Mouse (Mus musculus): Measurements from ENCODE around the gene March6. TPM values are rescaled to one million over a fixed set of nuclear protein-coding genes. Genes with fewer than 3 reads are reported as not detected.

Gene March6
- 86.5 and 96.9 TPM in 2 replicates for polyA plus RNA-seq (2015; fragmentation: Nextera tagmentation; extraction: Ambion mirVana)

- WGBS, result under 1% methylated on average over 100 of the region's 132 CpGs
- no peaks in the 10 kb centered on the region for H3K9me3 ChIP-seq
Measured at GRCm38 (mm10) chr15:31530659-31531445, at the start of gene March6. Gene March6, minus strand, starts transcription at chr15:31531053.

GRCm38 (mm10) chr15:31576076-31576475 is 45.2 kb upstream of the March6 start:
- H3K27me3 ChIP-seq (replicated peaks), result no peaks in the 10 kb centered on the region
- H3K4me2 ChIP-seq, result no peak overlapping the region
- no peak overlapping the region for H3K4me3 ChIP-seq
- no peak overlapping the region for H3K9ac ChIP-seq
- no peaks in the 10 kb centered on the region for H3K36me3 ChIP-seq (replicated peaks)
- H3K9me3 ChIP-seq, result no peaks in the 10 kb centered on the region
- no peaks in the 10 kb centered on the region for H3K4me1 ChIP-seq
- WGBS, result 82% methylated on average over 5 of the region's 5 CpGs
- ATAC-seq (replicated peaks), result no peak
- H3K27ac ChIP-seq, result no peak overlapping the region

More at GRCm38 (mm10) chr15:31530659-31531445, at the start of gene March6:
- no peaks in the 10 kb centered on the region for H3K36me3 ChIP-seq (replicated peaks)
- peak; percentile 95 for ATAC-seq (replicated peaks)
- H3K9ac ChIP-seq, result peak within 1 kb of the TSS; percentile 83
- H3K4me2 ChIP-seq, result peak within 1 kb of the TSS; percentile 80
- H3K27me3 ChIP-seq (replicated peaks), result no peaks in the 10 kb centered on the region
- peak within 1 kb of the TSS; percentile 99 for H3K4me3 ChIP-seq
- peaks cover 29% of the 10 kb centered on the region for H3K4me1 ChIP-seq
- peak within 1 kb of the TSS; percentile 98 for H3K27ac ChIP-seq

GRCm38 (mm10) chr15:31573692-31574091 is 42.8 kb upstream of the March6 start:
- no peak for ATAC-seq (replicated peaks)

GRCm38 (mm10) chr15:31573287-31573686 is 42.4 kb upstream of the March6 start:
- H3K27ac ChIP-seq, result no peak overlapping the region
- no peak overlapping the region for H3K4me2 ChIP-seq
- H3K4me3 ChIP-seq, result no peak overlapping the region
- no peaks in the 10 kb centered on the region for H3K9me3 ChIP-seq
- no peaks in the 10 kb centered on the region for H3K36me3 ChIP-seq (replicated peaks)
- H3K9ac ChIP-seq, result no peak overlapping the region
- no peaks in the 10 kb centered on the region for H3K4me1 ChIP-seq
- ATAC-seq (replicated peaks), result no peak
- WGBS, result 90% methylated on average over 4 of the region's 4 CpGs
- no peaks in the 10 kb centered on the region for H3K27me3 ChIP-seq (replicated peaks)

More at GRCm38 (mm10) chr15:31573692-31574091, 42.8 kb upstream of the March6 start:
- Histone ChIP-seq H3K9me3 (no peaks in the 10 kb centered on the region), H3K27me3 (replicated peaks) (no peaks in the 10 kb centered on the region), H3K27ac (no peak overlapping the region), H3K9ac (no peak overlapping the region), H3K36me3 (replicated peaks) (no peaks in the 10 kb centered on the region), H3K4me3 (no peak overlapping the region), H3K4me1 (no peaks in the 10 kb centered on the region), H3K4me2 (no peak overlapping the region)

GRCm38 (mm10) chr15:31571906-31572722 is 41.3 kb upstream of the March6 start:
- no peak for ATAC-seq (replicated peaks)
- Histone ChIP-seq H3K4me2 (no peak overlapping the region), H3K4me1 (no peaks in the 10 kb centered on the region), H3K9ac (no peak overlapping the region), H3K27me3 (replicated peaks) (no peaks in the 10 kb centered on the region), H3K9me3 (no peaks in the 10 kb centered on the region), H3K27ac (no peak overlapping the region), H3K36me3 (replicated peaks) (no peaks in the 10 kb centered on the region), H3K4me3 (no peak overlapping the region)
- 84% methylated on average over 16 of the region's 16 CpGs for WGBS

GRCm38 (mm10) chr15:31570959-31571358 is 40.1 kb upstream of the March6 start:
- H3K9me3 ChIP-seq, result no peaks in the 10 kb centered on the region

GRCm38 (mm10) chr15:31569325-31570022 is 38.6 kb upstream of the March6 start:
- no peak overlapping the region for H3K9ac ChIP-seq
- H3K36me3 ChIP-seq (replicated peaks), result no peaks in the 10 kb centered on the region
- no peak overlapping the region for H3K4me2 ChIP-seq
- H3K27ac ChIP-seq, result no peak overlapping the region
- H3K9me3 ChIP-seq, result no peaks in the 10 kb centered on the region
- H3K27me3 ChIP-seq (replicated peaks), result no peaks in the 10 kb centered on the region
- no peak for ATAC-seq (replicated peaks)
- H3K4me1 ChIP-seq, result no peaks in the 10 kb centered on the region
- WGBS, result 73% methylated on average over 9 of the region's 9 CpGs
- H3K4me3 ChIP-seq, result no peak overlapping the region

More at GRCm38 (mm10) chr15:31570959-31571358, 40.1 kb upstream of the March6 start:
- Histone ChIP-seq H3K9ac (no peak overlapping the region), H3K27me3 (replicated peaks) (no peaks in the 10 kb centered on the region), H3K4me3 (no peak overlapping the region), H3K4me2 (no peak overlapping the region), H3K4me1 (no peaks in the 10 kb centered on the region), H3K36me3 (replicated peaks) (no peaks in the 10 kb centered on the region), H3K27ac (no peak overlapping the region)
- 94% methylated on average over 8 of the region's 8 CpGs for WGBS
- no peak for ATAC-seq (replicated peaks)

GRCm38 (mm10) chr15:31568581-31568996 is 37.7 kb upstream of the March6 start:
- H3K4me2 ChIP-seq, result no peak overlapping the region
- ATAC-seq (replicated peaks), result no peak
- no peak overlapping the region for H3K27ac ChIP-seq
- H3K9me3 ChIP-seq, result no peaks in the 10 kb centered on the region
- no peaks in the 10 kb centered on the region for H3K27me3 ChIP-seq (replicated peaks)
- WGBS, result 26% methylated on average over 12 of the region's 12 CpGs
- H3K4me3 ChIP-seq, result no peak overlapping the region
- H3K36me3 ChIP-seq (replicated peaks), result no peaks in the 10 kb centered on the region
- H3K4me1 ChIP-seq, result no peaks in the 10 kb centered on the region
- no peak overlapping the region for H3K9ac ChIP-seq

- H3K36me3 ChIP-seq (replicated peaks), result no peaks in the 10 kb centered on the region
- no peaks in the 10 kb centered on the region for H3K4me1 ChIP-seq
- H3K4me2 ChIP-seq, result no peak overlapping the region
- 73% methylated on average over 7 of the region's 7 CpGs for WGBS
- H3K27ac ChIP-seq, result no peak overlapping the region
- ATAC-seq (replicated peaks), result no peak
- H3K9ac ChIP-seq, result no peak overlapping the region
- no peak overlapping the region for H3K4me3 ChIP-seq
- H3K27me3 ChIP-seq (replicated peaks), result no peaks in the 10 kb centered on the region
- H3K9me3 ChIP-seq, result no peaks in the 10 kb centered on the region
Measured at GRCm38 (mm10) chr15:31567431-31567830, 36.6 kb upstream of the March6 start.

GRCm38 (mm10) chr15:31565786-31566185 is 34.9 kb upstream of the March6 start:
- no peaks in the 10 kb centered on the region for H3K9me3 ChIP-seq
- no peak overlapping the region for H3K27ac ChIP-seq
- H3K4me3 ChIP-seq, result no peak overlapping the region
- no peak for ATAC-seq (replicated peaks)
- no peaks in the 10 kb centered on the region for H3K4me1 ChIP-seq
- H3K27me3 ChIP-seq (replicated peaks), result no peaks in the 10 kb centered on the region
- H3K36me3 ChIP-seq (replicated peaks), result no peaks in the 10 kb centered on the region
- H3K4me2 ChIP-seq, result no peak overlapping the region
- H3K9ac ChIP-seq, result no peak overlapping the region
- 79% methylated on average over 1 of the region's 1 CpGs for WGBS

- no peaks in the 10 kb centered on the region for H3K27me3 ChIP-seq (replicated peaks)
- H3K4me2 ChIP-seq, result no peak within 1 kb of the TSS
- H3K36me3 ChIP-seq (replicated peaks), result no peaks in the 10 kb centered on the region
- H3K4me3 ChIP-seq, result no peak within 1 kb of the TSS
- no peaks in the 10 kb centered on the region for H3K9me3 ChIP-seq
- ATAC-seq (replicated peaks), result no peak
- H3K4me1 ChIP-seq, result no peaks in the 10 kb centered on the region
- H3K9ac ChIP-seq, result no peak within 1 kb of the TSS
- WGBS, result 66% methylated on average over 5 of the region's 5 CpGs
- no peak within 1 kb of the TSS for H3K27ac ChIP-seq
Measured at GRCm38 (mm10) chr15:31565184-31565583, 34.3 kb upstream of the March6 start, which contains the start of gene Cmbl. Gene Cmbl, plus strand, starts transcription at chr15:31565389.
